In the genomic region with DNA sequence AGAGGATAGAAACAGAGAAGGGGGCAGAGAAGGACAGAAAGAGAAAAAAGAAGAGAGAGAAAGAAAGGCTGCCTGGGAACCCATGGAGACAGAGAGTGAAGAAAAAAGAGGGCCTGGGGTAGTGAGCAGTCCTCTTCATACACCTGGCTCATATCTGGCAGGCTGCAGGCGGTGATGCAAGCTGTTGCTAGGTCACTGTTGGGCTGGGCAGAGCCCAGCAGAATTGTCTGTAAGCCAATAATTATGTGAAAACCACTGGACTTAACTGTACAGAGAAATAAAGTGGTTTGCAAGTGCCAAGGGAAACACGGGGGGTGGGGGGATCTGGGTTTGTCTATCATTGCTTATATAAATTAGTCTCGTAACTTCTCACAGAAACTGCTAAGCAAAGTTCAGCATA, we compare ENCODE assay signal across 13 mouse cellular contexts.
"Had no signal": no experiment of that assay in that cellular context is flagged by ENCODE, and none has a peak within 500 bp of the region (broad histone marks: within the 10 kb centered on the region; RNA-seq: fewer than 3 reads in every experiment).

No protein-coding gene starts in this region.

- H3K9ac ChIP-seq: liver, embryonic 12.5 days; lung, embryonic 15.5 days; midbrain, embryonic 12.5 days; neural tube, embryonic 15.5 days had no signal

- H3K9me3 ChIP-seq: liver, embryonic 12.5 days; lung, embryonic 15.5 days; midbrain, embryonic 12.5 days; neural tube, embryonic 15.5 days had no signal

- H3K27ac ChIP-seq: left cerebral cortex, adult 2 months; liver, embryonic 12.5 days; lung, embryonic 15.5 days; midbrain, embryonic 12.5 days; neural tube, embryonic 15.5 days had no signal

- H3K4me3 ChIP-seq: left cerebral cortex, adult 2 months; liver, embryonic 12.5 days; lung, embryonic 15.5 days; midbrain, embryonic 12.5 days; myocyte; neural tube, embryonic 15.5 days had no signal

- H3K27me3 ChIP-seq: liver, embryonic 12.5 days; lung, embryonic 15.5 days; midbrain, embryonic 12.5 days; neural tube, embryonic 15.5 days had no signal

- ATAC-seq: liver, embryonic 12.5 days had no signal

- H3K4me1 ChIP-seq: liver, embryonic 12.5 days; midbrain, embryonic 12.5 days; neural tube, embryonic 15.5 days had no signal

- DNase-seq: kidney, adult 2 months; kidney, postnatal 25 days; right cerebral cortex, adult 18-20 months; right cerebral cortex, postnatal 25 days; spleen, adult 18-20 months; thymus, adult 18-20 months; thymus, postnatal 14 days had no signal

- H3K4me2 ChIP-seq: liver, embryonic 12.5 days; lung, embryonic 15.5 days; midbrain, embryonic 12.5 days; neural tube, embryonic 15.5 days had no signal

- H3K36me3 ChIP-seq: liver, embryonic 12.5 days; lung, embryonic 15.5 days; midbrain, embryonic 12.5 days; neural tube, embryonic 15.5 days had no signal
